Mouse (Mus musculus) macrophage (primary cell): ENCODE data around the gene 1700066M21Rik. TPM values are rescaled to one million over a fixed set of nuclear protein-coding genes. Genes with fewer than 3 reads are reported as not detected.
A peak's percentile ranks its signal among the peaks of the same experiment; 100 is the strongest.

Experiments used
- H3K27ac ChIP-seq: fragments of 350-480 bp; formaldehyde crosslinking; 2 replicates; pipeline ENCODE4 v1.9.0; 2021
- H3K36me3 ChIP-seq: fragments of 350-480 bp; formaldehyde crosslinking; 2 replicates; pipeline ENCODE4 v1.9.0; 2021; ENCODE audit errors: inconsistent target
- H3K4me3 ChIP-seq: fragments of 350-480 bp; formaldehyde crosslinking; 2 replicates; pipeline ENCODE4 v1.9.0; 2021; ENCODE audit errors: inconsistent target
- H3K79me2 ChIP-seq: fragments of 350-480 bp; formaldehyde crosslinking; 2 replicates; pipeline ENCODE4 v1.9.0; 2021; ENCODE audit errors: inconsistent target
- WGBS: methylation state at CpG from one replicate; pipeline ENCODE4 v1.1.7; 2026; ENCODE audit warnings: inconsistent platforms; ENCODE audit not compliant: missing documents; 5-methylcytosine and 5-hydroxymethylcytosine counted together
- polyA plus RNA-seq: library from polyadenylated mRNA; stranded (reverse); fragments of 250-400 nt; gene quantifications from 3 replicates; pipeline ENCODE4 v1.2.4, GENCODE M21; 2018; ENCODE audit warnings: inconsistent platforms

Gene 1700066M21Rik
- polyA plus RNA-seq, 1 experiment from 2014 or later = 6.1 TPM

DNA sequence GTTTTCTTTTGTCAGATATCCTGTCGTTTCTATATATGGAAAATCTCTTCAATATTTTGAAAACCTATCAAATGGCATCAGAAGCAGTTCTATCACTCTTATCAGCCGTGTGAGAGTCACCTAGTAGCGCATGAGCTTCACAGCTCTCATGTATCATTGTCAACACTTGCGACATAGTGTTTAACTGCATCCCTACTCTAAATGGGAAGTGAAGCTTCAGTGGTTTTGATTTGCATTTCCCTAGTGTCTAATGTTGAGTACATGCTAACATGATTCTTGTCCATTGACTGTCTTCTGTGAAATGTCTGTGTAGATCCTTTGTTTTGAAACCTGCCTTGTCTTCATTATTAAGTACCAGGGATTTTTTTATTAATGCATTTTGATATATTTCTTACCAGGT is 7.0 kb upstream of the 1700066M21Rik start:
- Histone ChIP-seq H3K27ac (no peak overlapping the region), H3K4me3 (no peak overlapping the region), H3K79me2 (no peaks in the 10 kb centered on the region), H3K36me3 (no peaks in the 10 kb centered on the region)
- WGBS = 24% methylated on average over 4 of the region's 4 CpGs

DNA sequence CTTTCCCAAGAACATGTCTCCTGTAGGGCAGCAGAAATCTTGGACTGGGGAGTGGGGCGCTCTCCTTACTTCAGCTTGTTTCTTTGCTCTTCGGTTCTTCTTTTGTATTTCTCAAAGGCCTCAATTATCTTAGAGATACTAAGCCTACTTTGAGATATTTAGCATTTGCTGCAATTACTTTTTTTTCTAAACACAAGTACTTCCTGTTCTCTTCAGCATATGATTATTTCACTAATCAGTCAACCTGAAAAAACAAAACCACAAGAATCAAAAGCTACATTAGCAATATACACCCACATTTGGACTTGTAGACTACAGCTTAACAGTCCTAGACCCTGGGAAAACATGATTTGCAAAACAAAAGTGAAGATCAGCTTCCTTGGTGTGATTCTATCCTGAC is 2.1 kb upstream of the 1700066M21Rik start:
- Histone ChIP-seq H3K4me3 (no peak overlapping the region), H3K36me3 (no peaks in the 10 kb centered on the region)
- WGBS = 96% methylated on average over 2 of the region's 2 CpGs

DNA sequence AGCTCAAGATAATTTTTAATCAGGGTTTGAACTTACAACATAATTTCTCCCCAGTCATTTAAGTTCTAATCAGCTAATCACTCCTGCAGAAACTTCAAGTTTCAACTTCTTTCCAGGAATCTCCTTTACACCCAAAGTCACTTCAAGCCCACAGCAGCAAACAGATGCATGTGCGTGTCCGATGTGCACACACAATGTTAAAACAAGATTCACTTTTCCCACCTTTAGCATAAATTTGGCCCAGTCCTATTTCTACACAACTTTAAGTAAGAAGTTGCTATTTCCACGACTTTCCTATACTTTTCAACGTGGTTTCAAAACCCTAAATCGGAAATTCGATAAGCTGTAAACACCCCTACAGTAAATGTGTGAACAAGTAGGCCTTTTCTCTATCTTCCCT is 614 bp upstream of the 1700066M21Rik start:
- Histone ChIP-seq H3K4me3 (peak overlapping the region; percentile 22; the same call in 1 of the 2 replicates), H3K36me3 (no peaks in the 10 kb centered on the region), H3K79me2 (peaks cover 15% of the 10 kb centered on the region; the same call in 1 of the 2 replicates), H3K27ac (no peak overlapping the region)
- WGBS = 61% methylated on average over 6 of the region's 6 CpGs

More for the DNA sequence above, 2.1 kb upstream of the 1700066M21Rik start:
- Histone ChIP-seq H3K27ac (no peak overlapping the region), H3K79me2 (peaks cover 15% of the 10 kb centered on the region; the same call in 1 of the 2 replicates)

DNA sequence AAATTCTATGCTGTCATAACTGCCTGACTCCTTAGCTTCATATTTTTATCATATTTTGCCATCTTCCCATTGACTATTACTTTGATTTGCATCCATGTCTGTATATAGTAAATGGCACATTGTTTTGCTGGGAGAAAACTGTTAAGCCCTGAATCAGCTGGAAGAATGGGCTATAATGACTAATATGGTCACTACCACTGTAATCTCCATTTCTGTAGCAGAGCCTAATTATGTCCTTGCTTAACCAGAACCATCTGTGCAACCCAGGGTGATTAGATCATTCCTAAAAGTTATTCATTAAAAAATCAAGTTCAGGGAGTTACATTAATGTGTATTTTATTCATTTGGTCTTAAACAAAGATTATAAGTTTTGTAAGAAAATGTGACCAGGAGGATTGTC is 9.1 kb downstream of the 1700066M21Rik start:
- Histone ChIP-seq H3K79me2 (peaks cover 6% of the 10 kb centered on the region; the same call in 1 of the 2 replicates), H3K27ac (no peak overlapping the region), H3K4me3 (no peak overlapping the region), H3K36me3 (peaks cover 29% of the 10 kb centered on the region)

DNA sequence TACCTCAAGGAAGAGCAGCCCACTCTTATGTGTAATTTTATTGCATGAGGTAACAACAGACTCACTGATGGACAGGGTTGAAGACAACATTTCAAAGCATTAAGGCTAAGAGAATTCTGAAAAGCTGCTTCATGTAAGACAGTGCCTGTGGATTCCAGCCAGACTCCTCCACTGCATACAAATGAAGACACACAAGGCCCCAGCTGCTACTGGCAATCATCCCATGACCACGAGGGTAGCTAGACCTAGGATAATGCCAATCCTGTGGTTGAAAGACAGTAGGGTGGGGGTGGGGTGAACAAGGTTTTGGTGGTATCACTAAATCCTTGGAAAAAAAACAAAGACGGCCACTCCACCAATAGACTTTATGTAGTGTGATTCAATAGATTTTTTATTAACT is 10.5 kb downstream of the 1700066M21Rik start:
- no peak overlapping the region for H3K27ac ChIP-seq
- WGBS = 63% methylated on average over 2 of the region's 2 CpGs
- no peaks in the 10 kb centered on the region for H3K79me2 ChIP-seq
- H3K4me3 ChIP-seq = no peak overlapping the region
- H3K36me3 ChIP-seq = peaks cover 29% of the 10 kb centered on the region

DNA sequence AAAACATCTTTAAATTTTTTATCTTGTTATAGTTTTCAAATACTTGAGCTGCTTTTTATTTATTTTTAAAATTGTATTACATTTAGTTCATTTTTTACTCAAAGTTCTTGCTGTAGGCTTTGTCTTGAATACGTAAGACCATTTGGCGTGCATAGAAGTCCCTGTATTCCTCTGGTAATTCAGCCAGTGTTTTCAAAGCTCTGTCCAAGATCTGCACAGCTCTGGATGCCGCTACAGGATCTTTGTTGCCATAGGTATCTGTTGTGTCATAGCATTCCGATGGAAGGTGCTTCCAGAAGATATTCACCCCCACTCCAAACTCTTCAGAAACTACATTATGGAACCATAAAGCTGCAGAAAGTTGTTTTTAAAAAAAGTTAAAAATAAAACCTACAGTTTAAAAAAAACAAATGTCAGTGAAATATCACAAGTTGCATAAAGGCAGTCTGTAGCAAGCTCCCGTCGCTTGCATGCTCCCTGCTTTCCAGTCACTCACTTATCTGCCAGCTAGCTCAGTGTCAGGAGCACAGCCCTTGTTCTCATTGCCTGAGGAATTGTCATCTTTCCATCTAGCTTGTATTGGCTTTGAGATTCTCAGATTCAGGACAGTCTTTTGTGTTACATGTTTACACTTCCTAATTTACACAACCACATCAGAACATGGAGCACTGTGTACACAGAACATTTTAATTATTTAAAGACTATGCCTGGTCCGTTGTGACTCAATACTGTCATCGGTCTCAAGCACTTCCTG is 11.2 kb downstream of the 1700066M21Rik start:
- Histone ChIP-seq H3K36me3 (peaks cover 29% of the 10 kb centered on the region), H3K27ac (no peak overlapping the region), H3K4me3 (no peak overlapping the region), H3K79me2 (no peaks in the 10 kb centered on the region)
- 90% methylated on average over 8 of the region's 8 CpGs for WGBS

DNA sequence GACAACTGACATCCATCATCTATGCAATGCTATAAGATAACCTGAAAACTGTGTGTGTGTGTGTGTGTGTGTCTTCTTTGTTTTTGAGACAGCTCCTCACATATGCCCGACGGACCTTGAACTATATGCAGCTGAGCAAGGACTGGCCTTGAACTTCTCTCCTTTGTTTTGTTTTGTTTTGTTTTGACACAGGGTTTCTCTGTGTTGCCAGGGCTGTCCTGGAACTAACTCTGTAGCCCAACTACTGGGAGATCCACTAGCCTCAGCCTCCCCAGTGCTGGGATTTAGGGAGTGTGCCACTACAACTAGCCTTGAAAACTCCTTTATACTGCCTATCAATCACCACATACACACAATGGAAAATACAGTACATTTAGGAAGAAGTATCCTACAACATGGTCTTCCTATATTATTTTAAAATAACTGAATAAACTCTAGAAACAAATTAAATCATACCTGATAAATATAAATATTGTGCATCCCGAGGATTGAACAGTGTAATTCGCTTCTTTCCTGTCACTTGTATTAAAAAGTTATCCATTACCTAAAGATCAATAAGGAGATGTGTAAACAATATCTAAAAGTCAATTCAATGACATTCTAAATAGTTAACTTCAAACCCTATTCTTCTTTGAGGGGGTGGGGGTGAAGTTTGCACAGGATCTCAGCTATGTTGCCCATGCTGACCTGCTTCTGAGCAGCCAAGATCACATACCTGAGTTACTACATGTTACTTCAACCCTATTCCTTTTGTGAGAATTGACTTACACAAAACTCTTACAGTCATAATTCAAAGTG is 13.8 kb downstream of the 1700066M21Rik start:
- no peaks in the 10 kb centered on the region for H3K79me2 ChIP-seq
- WGBS = 93% methylated on average over 4 of the region's 4 CpGs
- H3K27ac ChIP-seq = no peak overlapping the region
- H3K36me3 ChIP-seq = peaks cover 36% of the 10 kb centered on the region
- H3K4me3 ChIP-seq = no peak overlapping the region

DNA sequence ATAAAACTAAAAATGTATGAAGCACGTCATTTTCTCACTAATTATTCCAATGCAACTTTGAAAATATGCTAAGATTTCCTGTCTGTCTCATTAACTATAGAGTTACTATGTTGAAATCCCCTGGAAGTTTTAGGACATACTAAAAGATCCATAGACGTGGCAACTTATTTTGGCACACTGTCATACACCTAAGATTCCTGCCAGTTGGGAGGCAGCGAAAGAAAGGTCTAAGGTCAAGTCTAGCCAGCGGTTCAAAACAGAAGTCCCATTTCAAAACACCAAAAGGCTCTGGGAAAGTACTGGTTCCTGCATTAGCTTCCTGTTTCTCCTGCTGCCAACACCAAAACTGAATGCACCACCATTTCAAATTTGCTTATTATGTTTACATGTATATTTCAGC is 15.0 kb downstream of the 1700066M21Rik start:
- no peak overlapping the region for H3K27ac ChIP-seq
- no peak overlapping the region for H3K4me3 ChIP-seq
- H3K36me3 ChIP-seq = peaks cover 39% of the 10 kb centered on the region
- 81% methylated on average over 4 of the region's 4 CpGs for WGBS
- no peaks in the 10 kb centered on the region for H3K79me2 ChIP-seq

DNA sequence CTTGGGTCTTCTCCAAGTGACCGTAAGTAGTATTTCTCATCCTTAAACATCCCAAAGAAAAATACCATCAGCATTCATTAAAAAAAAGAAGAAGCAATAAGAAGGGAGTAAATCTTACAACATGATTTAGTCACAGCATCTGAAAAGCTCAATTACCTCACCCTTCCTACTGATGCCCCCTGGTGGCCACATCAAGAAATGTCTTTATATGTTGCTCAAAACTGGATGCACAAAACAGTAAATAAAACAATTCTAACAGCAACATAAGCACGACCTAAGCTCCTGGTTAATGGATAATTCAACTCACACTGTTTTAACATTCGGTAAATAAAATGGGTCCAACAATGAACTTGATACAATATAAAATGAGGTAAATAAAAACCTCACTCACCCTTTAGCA is 16.6 kb downstream of the 1700066M21Rik start:
- Histone ChIP-seq H3K79me2 (no peaks in the 10 kb centered on the region), H3K4me3 (no peak overlapping the region), H3K36me3 (peaks cover 29% of the 10 kb centered on the region), H3K27ac (no peak overlapping the region)
- 65% methylated on average over 3 of the region's 3 CpGs for WGBS

DNA sequence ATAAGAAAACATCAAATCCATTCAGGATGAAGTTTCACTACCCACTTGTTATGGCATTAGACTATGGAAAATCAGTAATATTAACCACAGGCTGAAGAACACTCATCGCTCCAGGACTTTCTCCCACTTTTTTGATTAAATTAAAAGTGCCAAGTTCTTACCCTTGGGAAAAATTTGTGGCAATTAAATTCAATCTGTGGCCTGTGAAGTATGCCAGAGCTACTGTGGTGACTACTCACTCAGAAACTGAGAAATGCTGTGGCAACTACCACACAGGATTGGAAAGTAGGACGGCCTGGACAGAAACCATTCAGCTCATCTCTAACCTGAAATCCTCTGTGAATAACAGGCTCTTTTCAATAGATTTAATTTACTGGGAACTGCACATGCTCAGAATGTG is 22.9 kb downstream of the 1700066M21Rik start:
- Histone ChIP-seq H3K4me3 (no peak overlapping the region), H3K79me2 (peaks cover 21% of the 10 kb centered on the region), H3K27ac (no peak overlapping the region), H3K36me3 (peaks cover 23% of the 10 kb centered on the region)
- 100% methylated on average over 2 of the region's 2 CpGs for WGBS

DNA sequence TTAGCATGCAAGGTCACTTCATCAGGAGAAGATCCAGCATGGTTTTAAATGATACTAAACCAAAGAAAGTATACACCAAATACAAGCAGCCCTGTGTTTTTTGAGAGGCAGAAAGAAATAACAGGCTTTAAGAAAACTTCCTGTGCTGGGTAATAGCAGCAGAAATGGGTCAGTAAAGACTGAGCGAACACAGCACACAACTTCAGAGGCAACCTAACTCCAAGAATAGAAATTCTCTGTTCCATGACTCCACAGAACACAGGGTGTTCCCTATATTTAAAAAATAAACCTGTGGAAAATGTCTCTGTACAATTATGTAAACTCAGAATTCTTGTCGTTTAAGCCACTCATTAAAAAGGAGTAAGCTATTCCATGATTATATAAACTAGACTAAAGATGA is 23.5 kb downstream of the 1700066M21Rik start:
- Histone ChIP-seq H3K27ac (no peak overlapping the region), H3K79me2 (peaks cover 27% of the 10 kb centered on the region), H3K4me3 (no peak overlapping the region), H3K36me3 (peaks cover 18% of the 10 kb centered on the region)
- 100% methylated on average over 2 of the region's 2 CpGs for WGBS

DNA sequence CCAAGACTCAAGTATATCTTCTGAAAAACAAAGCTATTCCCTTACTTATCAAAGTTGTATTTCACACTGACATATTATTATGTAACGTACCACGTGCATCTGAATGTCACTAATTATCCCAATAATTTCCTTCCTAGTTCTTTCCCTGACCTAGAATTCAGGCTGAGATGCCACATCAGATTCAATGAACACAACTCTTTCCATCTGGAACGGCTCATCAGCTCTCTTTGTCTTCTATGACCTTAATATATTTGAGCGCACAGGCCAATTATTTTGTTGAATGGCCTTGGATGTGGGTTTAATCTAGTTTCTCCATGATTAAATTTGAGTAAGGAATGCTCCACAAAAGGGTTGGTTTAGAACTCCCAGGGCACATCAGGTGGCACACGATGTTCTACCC is 24.7 kb downstream of the 1700066M21Rik start:
- H3K4me3 ChIP-seq = no peak overlapping the region
- peaks cover 15% of the 10 kb centered on the region; the same call in 1 of the 2 replicates for H3K36me3 ChIP-seq
- WGBS = 92% methylated on average over 5 of the region's 5 CpGs
- peaks cover 36% of the 10 kb centered on the region for H3K79me2 ChIP-seq
- no peak overlapping the region for H3K27ac ChIP-seq

DNA sequence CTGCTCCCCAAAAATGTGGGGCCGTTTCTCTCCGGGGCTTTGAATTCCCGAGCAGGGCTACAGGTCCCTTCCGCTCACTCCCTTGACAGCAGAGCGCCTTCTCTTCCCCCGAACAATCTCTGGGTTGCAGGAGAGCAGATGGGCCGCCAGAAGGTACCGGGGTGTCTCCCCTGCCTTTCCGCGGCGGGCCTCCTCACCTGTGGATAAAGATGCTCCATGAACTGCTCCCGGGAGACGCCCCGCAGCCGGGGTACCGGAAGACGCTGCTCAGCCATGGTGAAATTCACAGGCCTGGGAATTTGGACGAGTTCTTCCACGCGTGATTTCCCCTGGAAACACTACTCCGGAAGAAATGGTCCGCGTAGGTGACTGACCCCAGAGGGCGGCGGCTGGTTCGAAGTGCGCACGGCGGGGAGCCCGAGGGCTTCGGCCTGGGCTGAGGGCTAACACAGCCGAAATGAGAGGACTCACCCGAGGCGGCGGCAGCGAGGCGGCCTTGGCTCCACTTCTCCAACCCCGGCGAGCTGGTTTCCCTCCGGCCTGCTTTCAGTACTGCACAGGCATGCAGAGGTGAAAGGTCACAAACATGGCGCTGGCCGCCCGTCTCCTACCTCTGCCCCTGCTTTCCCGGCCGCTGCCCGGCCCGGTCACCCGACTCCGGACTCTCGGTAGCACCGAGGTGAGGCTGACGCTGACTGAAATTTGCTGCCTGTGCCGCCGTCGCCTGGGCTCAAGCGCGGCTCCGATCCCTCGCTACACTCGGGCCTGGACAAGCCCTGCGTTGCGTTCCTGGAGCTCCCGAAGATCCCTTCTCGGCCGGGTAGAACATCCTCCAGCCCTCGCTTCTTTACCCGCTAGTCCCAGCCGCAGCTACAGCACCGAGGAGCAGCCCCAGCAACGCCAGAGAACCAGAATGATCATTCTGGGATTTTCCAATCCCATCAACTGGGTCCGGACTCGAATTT is 29.0 kb downstream of the 1700066M21Rik start, which contains the start of the genes Maip1 and Tyw5:
Maip1 (plus strand) TSS at position 142 of the 965 bp plus-strand sequence.
Tyw5 (minus strand) TSS at position 915 of the 965 bp plus-strand sequence.
- Histone ChIP-seq H3K36me3 (no peaks in the 10 kb centered on the region), H3K27ac (peak within 1 kb of the TSS; percentile 71), H3K79me2 (peaks cover 67% of the 10 kb centered on the region), H3K4me3 (peak within 1 kb of the TSS; percentile 99)
- WGBS = under 1% methylated on average over 72 of the region's 72 CpGs

DNA sequence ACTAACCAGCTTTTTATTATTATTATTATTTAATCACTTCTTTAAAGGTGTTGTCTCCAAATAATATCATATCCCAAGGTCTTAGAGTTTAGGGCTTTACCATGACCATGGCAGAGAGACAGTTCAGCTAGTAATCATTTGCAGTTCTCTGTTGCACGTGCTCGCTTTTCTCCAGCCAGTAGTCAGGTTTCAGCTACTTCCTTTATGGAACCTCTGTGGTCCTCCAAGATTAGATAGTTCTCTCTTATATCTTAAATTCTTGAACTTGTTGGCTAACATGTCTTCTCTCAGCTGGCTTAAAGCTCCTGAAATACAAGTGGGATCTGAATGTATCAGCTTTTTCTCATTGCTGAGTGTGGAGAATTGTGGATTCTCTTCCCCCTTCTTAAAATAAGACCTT is 31.6 kb downstream of the 1700066M21Rik start:
- WGBS = 92% methylated on average over 2 of the region's 2 CpGs

More for the DNA sequence above, 31.6 kb downstream of the 1700066M21Rik start:
- Histone ChIP-seq H3K4me3 (no peak overlapping the region), H3K36me3 (peaks cover 21% of the 10 kb centered on the region), H3K79me2 (peaks cover 59% of the 10 kb centered on the region), H3K27ac (no peak overlapping the region)
